Mouse (Mus musculus): ENCODE data around the gene Epo.
A peak's percentile ranks its signal among the peaks of the same experiment; 100 is the strongest.

Epo gene

GRCm38 (mm10) chr5:137533117-137533827 is at the start of gene Epo, which contains the start of gene Gnb2:
TSS of gene Epo (minus strand) at chr5:137533242.
TSS of gene Gnb2 (minus strand) at chr5:137533510.
- peak; percentile 99 for DNase-seq (ENCODE audit: low read depth)

GRCm38 (mm10) chr5:137582702-137583101 is 49.7 kb upstream of the Epo start:
- DNase-seq (ENCODE audit: low read depth), result no peak

- DNase-seq (ENCODE audit: low read depth), result no peak
These were observed 47.2 kb upstream of the Epo start for GRCm38 (mm10) chr5:137580246-137580645.

GRCm38 (mm10) chr5:137574470-137574901 is 41.4 kb upstream of the Epo start:
- no peak for DNase-seq (ENCODE audit: low read depth)

- no peak for DNase-seq (ENCODE audit: low read depth)
These were observed 37.9 kb upstream of the Epo start for GRCm38 (mm10) chr5:137570691-137571586.

GRCm38 (mm10) chr5:137570181-137570580 is 37.1 kb upstream of the Epo start:
- DNase-seq (ENCODE audit: low read depth), result peak; percentile 25

- peak; percentile 68 for DNase-seq (ENCODE audit: low read depth)
These were observed 36.6 kb upstream of the Epo start, which contains the start of gene Tfr2 for GRCm38 (mm10) chr5:137569665-137570064. TSS of gene Tfr2 (plus strand) at chr5:137569840.

GRCm38 (mm10) chr5:137569031-137569430 is 36.0 kb upstream of the Epo start:
- no peak for DNase-seq (ENCODE audit: low read depth)

- DNase-seq (ENCODE audit: low read depth), result no peak
These were observed 35.3 kb upstream of the Epo start for GRCm38 (mm10) chr5:137568223-137568798.

- no peak for DNase-seq (ENCODE audit: low read depth)
These were observed 33.4 kb upstream of the Epo start for GRCm38 (mm10) chr5:137566416-137566815.

GRCm38 (mm10) chr5:137565744-137566143 is 32.7 kb upstream of the Epo start:
- DNase-seq (ENCODE audit: low read depth), result no peak

GRCm38 (mm10) chr5:137562965-137563364 is 29.9 kb upstream of the Epo start:
- DNase-seq (ENCODE audit: low read depth), result no peak

GRCm38 (mm10) chr5:137561556-137561955 is 28.5 kb upstream of the Epo start:
- no peak for DNase-seq (ENCODE audit: low read depth)

GRCm38 (mm10) chr5:137553898-137554297 is 20.9 kb upstream of the Epo start:
- DNase-seq (ENCODE audit: low read depth), result no peak

- peak; percentile 36 for DNase-seq (ENCODE audit: low read depth)
These were observed 20.4 kb upstream of the Epo start, which contains the start of gene Actl6b for GRCm38 (mm10) chr5:137553411-137553837. TSS of gene Actl6b (plus strand) at chr5:137553517.

- no peak for DNase-seq (ENCODE audit: low read depth)
These were observed 20.0 kb upstream of the Epo start for GRCm38 (mm10) chr5:137553000-137553399.

- peak; percentile 36 for DNase-seq (ENCODE audit: low read depth)
These were observed 18.1 kb upstream of the Epo start for GRCm38 (mm10) chr5:137551119-137551518.

- DNase-seq (ENCODE audit: low read depth), result no peak
These were observed 16.8 kb upstream of the Epo start for GRCm38 (mm10) chr5:137549840-137550239.

GRCm38 (mm10) chr5:137545596-137545995 is 12.6 kb upstream of the Epo start:
- no peak for DNase-seq (ENCODE audit: low read depth)

GRCm38 (mm10) chr5:137544926-137545325 is 11.9 kb upstream of the Epo start:
- no peak for DNase-seq (ENCODE audit: low read depth)

GRCm38 (mm10) chr5:137541768-137542540 is 8.9 kb upstream of the Epo start:
- DNase-seq (ENCODE audit: low read depth), result no peak

GRCm38 (mm10) chr5:137540991-137541390 is 7.9 kb upstream of the Epo start:
- no peak for DNase-seq (ENCODE audit: low read depth)

Measured in naive thymus-derived CD4-positive, alpha-beta T cell, adult 2 months (primary cell).